In genomic region chr15:102471295-102471645, GRCm38 (mm10) we compare ENCODE assay signal across 8 mouse cellular contexts. TPM values are rescaled to one million over a fixed set of nuclear protein-coding genes. Genes with fewer than 3 reads are reported as not detected.
DNase-seq lines count a peak whose midpoint lies in the region; ATAC-seq lines count a peak whose summit lies in the region.

No protein-coding gene starts in this region.

- peaks cover 19% of the 10 kb centered on the region for H3K4me1 ChIP-seq in heart, embryonic 13.5 days
- H3K4me1 ChIP-seq in hindbrain, embryonic 10.5 days (replicated peaks) = peaks cover 19% of the 10 kb centered on the region
- H3K4me1 ChIP-seq in midbrain, embryonic 11.5 days (ENCODE audit: control insufficient read depth, insufficient read depth, low read length) = peaks cover 6% of the 10 kb centered on the region; the same call in 1 of the 2 replicates

- no peak for ATAC-seq in heart, embryonic 13.5 days (ENCODE audit: extremely low read depth, insufficient number of reproducible peaks, low FRiP score, low TSS enrichment)
- peak; percentile 4; the same call in 1 of the 2 replicates for ATAC-seq in midbrain, embryonic 11.5 days (ENCODE audit: low FRiP score)

- H3K36me3 ChIP-seq in heart, embryonic 13.5 days = peaks cover 43% of the 10 kb centered on the region
- peaks cover 46% of the 10 kb centered on the region for H3K36me3 ChIP-seq in hindbrain, embryonic 10.5 days
- H3K36me3 ChIP-seq in midbrain, embryonic 11.5 days (ENCODE audit: control insufficient read depth, insufficient read depth, low read length) = peaks cover 15% of the 10 kb centered on the region

- H3K9me3 ChIP-seq in heart, embryonic 13.5 days = no peaks in the 10 kb centered on the region
- H3K9me3 ChIP-seq in hindbrain, embryonic 10.5 days = no peaks in the 10 kb centered on the region; the same call in 1 of the 2 replicates
- H3K9me3 ChIP-seq in midbrain, embryonic 11.5 days (ENCODE audit: control insufficient read depth, low read length) = no peaks in the 10 kb centered on the region

- no peaks in the 10 kb centered on the region for H3K27me3 ChIP-seq in heart, embryonic 13.5 days (replicated peaks)
- H3K27me3 ChIP-seq in hindbrain, embryonic 10.5 days (ENCODE audit: insufficient read depth, poor library complexity, severe bottlenecking) = no peaks in the 10 kb centered on the region
- no peaks in the 10 kb centered on the region for H3K27me3 ChIP-seq in midbrain, embryonic 11.5 days (ENCODE audit: control insufficient read depth, insufficient read depth, low read length)

- H3K9ac ChIP-seq in heart, embryonic 13.5 days = peak overlapping the region; percentile 98
- H3K9ac ChIP-seq in midbrain, embryonic 11.5 days (ENCODE audit: low read length) = peak overlapping the region; percentile 94

- WGBS in heart, embryonic 13.5 days = 0% methylated on average over 10 of the region's 10 CpGs
- WGBS in hindbrain, embryonic 10.5 days = under 1% methylated on average over 10 of the region's 10 CpGs
- WGBS in midbrain, embryonic 11.5 days = under 1% methylated on average over 10 of the region's 10 CpGs

- DNase-seq in heart, adult 11 months = no peak
- DNase-seq in MN1 (ENCODE audit: low spot score) = peak; percentile 83
- no peak for DNase-seq in hindbrain, embryonic 10.5 days (ENCODE audit: low spot score)
- DNase-seq in midbrain, embryonic 11.5 days (ENCODE audit: low spot score, missing footprints) = no peak
- DNase-seq in adrenal gland, postnatal 10 days = no peak
- no peak for DNase-seq in adrenal gland, adult 8-10 months
- no peak for DNase-seq in adipocyte (ENCODE audit: low spot score)

- peak overlapping the region; percentile 93 for H3K4me3 ChIP-seq in heart, embryonic 13.5 days
- H3K4me3 ChIP-seq in hindbrain, embryonic 10.5 days = peak overlapping the region; percentile 95
- peak overlapping the region; percentile 89 for H3K4me3 ChIP-seq in midbrain, embryonic 11.5 days (ENCODE audit: low read depth, low read length)

- peak overlapping the region; percentile 79 for H3K4me2 ChIP-seq in heart, embryonic 13.5 days
- peak overlapping the region; percentile 63 for H3K4me2 ChIP-seq in midbrain, embryonic 11.5 days

- H3K27ac ChIP-seq in heart, embryonic 13.5 days (replicated peaks) = peak overlapping the region; percentile 99
- peak overlapping the region; percentile 99 for H3K27ac ChIP-seq in hindbrain, embryonic 10.5 days
- peak overlapping the region; percentile 97 for H3K27ac ChIP-seq in midbrain, embryonic 11.5 days (ENCODE audit: low read depth, low read length)

RNA-seq across cellular contexts. Expression of gene Pcbp2, which starts 0.9 kb away (rescaled TPM):
- 141 and 142 TPM in 2 replicates for polyA plus RNA-seq in heart, embryonic 13.5 days (2015; fragmentation: Nextera tagmentation; extraction: Ambion mirVana)
- 166 and 207 TPM in 2 replicates for polyA plus RNA-seq in hindbrain, embryonic 10.5 days (2016; fragmentation: Nextera tagmentation; extraction: Ambion mirVana)
- 234 and 255 TPM in 2 replicates for polyA plus RNA-seq in midbrain, embryonic 11.5 days (2014; fragmentation: Nextera tagmentation; extraction: Ambion mirVana)
- 100 to 1,000 TPM; 703 to 724 TPM for total RNA-seq in adrenal gland, postnatal 10 days (2021)
- 100 to 1,000 TPM; 594 to 678 (median 630) TPM for total RNA-seq in adrenal gland, adult 8-10 months (2022)

RNA-seq across cellular contexts. Expression of gene Prr13, which starts 12.4 kb away (rescaled TPM):
- 93.9 and 102 TPM in 2 replicates for polyA plus RNA-seq in heart, embryonic 13.5 days (2015; fragmentation: Nextera tagmentation; extraction: Ambion mirVana)
- 84.3 and 98.2 TPM in 2 replicates for polyA plus RNA-seq in hindbrain, embryonic 10.5 days (2016; fragmentation: Nextera tagmentation; extraction: Ambion mirVana)
- 92.7 and 110 TPM in 2 replicates for polyA plus RNA-seq in midbrain, embryonic 11.5 days (2014; fragmentation: Nextera tagmentation; extraction: Ambion mirVana)
- total RNA-seq in adrenal gland, postnatal 10 days (2021) = 10 to 100 TPM; 46.9 to 53.1 TPM
- total RNA-seq in adrenal gland, adult 8-10 months (2022) = 100 to 1,000 TPM in 2 of 4 experiments, 10 to 100 TPM in 2; 71.8 to 170 (median 96.4) TPM

RNA-seq across cellular contexts. Expression of gene Amhr2, which starts 26.1 kb away (rescaled TPM):
- polyA plus RNA-seq in heart, embryonic 13.5 days (2015; fragmentation: Nextera tagmentation; extraction: Ambion mirVana) = 0.82 and 1.4 TPM in 2 replicates
- 0.17 and 0.18 TPM in 2 replicates for polyA plus RNA-seq in hindbrain, embryonic 10.5 days (2016; fragmentation: Nextera tagmentation; extraction: Ambion mirVana)
- 0.37 TPM in 1 of 2 replicates, not detected in the other for polyA plus RNA-seq in midbrain, embryonic 11.5 days (2014; fragmentation: Nextera tagmentation; extraction: Ambion mirVana)
- total RNA-seq in adrenal gland, postnatal 10 days (2021) = 1 to 10 TPM; 1.7 to 2.1 TPM
- 1 to 10 TPM; 1.1 to 1.9 (median 1.6) TPM for total RNA-seq in adrenal gland, adult 8-10 months (2022)

RNA-seq across cellular contexts. Expression of gene Gm10337, which starts 32.3 kb away (rescaled TPM):
- polyA plus RNA-seq in heart, embryonic 13.5 days (2015; fragmentation: Nextera tagmentation; extraction: Ambion mirVana) = 4.2 TPM in 1 of 2 replicates, not detected in the other
- polyA plus RNA-seq in hindbrain, embryonic 10.5 days (2016; fragmentation: Nextera tagmentation; extraction: Ambion mirVana) = 3.9 and 11.3 TPM in 2 replicates
- polyA plus RNA-seq in midbrain, embryonic 11.5 days (2014; fragmentation: Nextera tagmentation; extraction: Ambion mirVana) = 6.7 TPM in 1 of 2 replicates, not detected in the other
- 1 to 10 TPM; 3.7 to 4.1 TPM for total RNA-seq in adrenal gland, postnatal 10 days (2021)
- 1 to 10 TPM in 3 of 4 experiments, not detected in 1; 3.5 to 9.2 (median 8.3) TPM for total RNA-seq in adrenal gland, adult 8-10 months (2022)

RNA-seq across cellular contexts. Expression of gene Map3k12, which starts 45.6 kb away (rescaled TPM):
- polyA plus RNA-seq in heart, embryonic 13.5 days (2015; fragmentation: Nextera tagmentation; extraction: Ambion mirVana) = 10.8 and 11.6 TPM in 2 replicates
- 27.1 and 35.2 TPM in 2 replicates for polyA plus RNA-seq in hindbrain, embryonic 10.5 days (2016; fragmentation: Nextera tagmentation; extraction: Ambion mirVana)
- polyA plus RNA-seq in midbrain, embryonic 11.5 days (2014; fragmentation: Nextera tagmentation; extraction: Ambion mirVana) = 16.4 and 19.7 TPM in 2 replicates
- 10 to 100 TPM in 1 of 2 experiments, 1 to 10 TPM in 1; 7.7 to 11.2 TPM for total RNA-seq in adrenal gland, postnatal 10 days (2021)
- 10 to 100 TPM in 3 of 4 experiments, 1 to 10 TPM in 1; 9.5 to 27.1 (median 18.0) TPM for total RNA-seq in adrenal gland, adult 8-10 months (2022)
